7 mouse cellular contexts compared by ENCODE assay signal in the genomic region with DNA sequence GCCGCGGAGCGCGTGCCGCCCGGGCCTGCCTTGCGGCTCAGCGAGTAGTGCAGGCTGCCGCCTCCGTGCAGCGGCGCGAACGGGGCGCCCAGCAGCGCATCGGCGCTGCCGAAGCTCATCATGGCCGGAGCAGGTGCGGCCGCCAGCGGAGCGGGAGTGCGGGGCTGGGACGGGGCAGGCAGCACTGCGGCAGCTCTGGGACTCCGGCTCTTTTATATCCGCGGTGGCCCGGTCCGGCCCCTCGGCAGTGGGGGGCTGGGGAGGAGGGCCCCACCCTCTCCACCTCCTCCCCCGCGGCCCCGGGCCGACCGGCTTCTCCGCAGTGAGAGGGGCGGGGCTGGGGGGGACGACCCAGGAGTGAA. TPM values are rescaled to one million over a fixed set of nuclear protein-coding genes. Genes with fewer than 3 reads are reported as not detected.
DNase-seq lines count a peak whose midpoint lies in the region; ATAC-seq and TF ChIP-seq lines count a peak whose summit lies in the region.

A gene (minus strand): TSS at position 252 of the 362 bp plus-strand sequence.

- WGBS in kidney, postnatal 0 days, result 1% methylated on average over 38 of the region's 41 CpGs
- WGBS in embryonic facial prominence, embryonic 12.5 days, result 1% methylated on average over 41 of the region's 41 CpGs
- under 1% methylated on average over 22 of the region's 41 CpGs for WGBS in midbrain, postnatal 0 days

- H3K27ac ChIP-seq in kidney, postnatal 0 days, result no peak within 1 kb of the TSS
- H3K27ac ChIP-seq in embryonic facial prominence, embryonic 12.5 days, result no peak within 1 kb of the TSS
- H3K27ac ChIP-seq in midbrain, postnatal 0 days (ENCODE audit: low read depth, low read length), result peak within 1 kb of the TSS; percentile 91

- no peaks in the 10 kb centered on the region for H3K36me3 ChIP-seq in kidney, postnatal 0 days (ENCODE audit: insufficient read depth, low read length)
- no peaks in the 10 kb centered on the region for H3K36me3 ChIP-seq in embryonic facial prominence, embryonic 12.5 days
- no peaks in the 10 kb centered on the region for H3K36me3 ChIP-seq in midbrain, postnatal 0 days (ENCODE audit: insufficient read depth, low read length)

- peak within 1 kb of the TSS; percentile 46 for H3K4me3 ChIP-seq in kidney, postnatal 0 days (replicated peaks; ENCODE audit: low read depth, low read length)
- peak within 1 kb of the TSS; percentile 47 for H3K4me3 ChIP-seq in embryonic facial prominence, embryonic 12.5 days
- peak within 1 kb of the TSS; percentile 84 for H3K4me3 ChIP-seq in midbrain, postnatal 0 days (ENCODE audit: low read depth, low read length)

- peaks cover 13% of the 10 kb centered on the region; the same call in 1 of the 2 replicates for H3K4me1 ChIP-seq in kidney, postnatal 0 days (replicated peaks; ENCODE audit: insufficient read depth, low read length)
- peaks cover 17% of the 10 kb centered on the region for H3K4me1 ChIP-seq in embryonic facial prominence, embryonic 12.5 days
- H3K4me1 ChIP-seq in midbrain, postnatal 0 days (ENCODE audit: insufficient read depth, low read length), result 0 out of 2 replicates have a peak, but pooled peaks cover 5% of the 10 kb centered on the region

- DNase-seq in kidney, postnatal 0 days (ENCODE audit: low spot score), result no peak
- no peak for DNase-seq in kidney, adult 9 months
- peak; percentile 5 for DNase-seq in T-cell, adult 2 months (ENCODE audit: low spot score)
- no peak for DNase-seq in layer of hippocampus, postnatal 36 days
- DNase-seq in midbrain, postnatal 0 days (ENCODE audit: low spot score), result no peak
- DNase-seq in adrenal gland, postnatal 14 days, result no peak

- ATAC-seq in kidney, postnatal 0 days (replicated peaks; ENCODE audit: low FRiP score, low read depth), result no peak
- ATAC-seq in embryonic facial prominence, embryonic 12.5 days (ENCODE audit: insufficient number of reproducible peaks, insufficient read depth, low FRiP score, low TSS enrichment), result no peak
- ATAC-seq in midbrain, postnatal 0 days (ENCODE audit: low FRiP score), result peak; percentile 31

- no peaks in the 10 kb centered on the region for H3K9me3 ChIP-seq in kidney, postnatal 0 days (replicated peaks; ENCODE audit: low read length)
- H3K9me3 ChIP-seq in embryonic facial prominence, embryonic 12.5 days, result no peaks in the 10 kb centered on the region
- no peaks in the 10 kb centered on the region for H3K9me3 ChIP-seq in midbrain, postnatal 0 days (ENCODE audit: low read length)

- peak within 1 kb of the TSS; percentile 87 for H3K4me2 ChIP-seq in kidney, postnatal 0 days (ENCODE audit: low read length)
- H3K4me2 ChIP-seq in embryonic facial prominence, embryonic 12.5 days (replicated peaks), result peak within 1 kb of the TSS; percentile 93
- H3K4me2 ChIP-seq in midbrain, postnatal 0 days (ENCODE audit: low read depth, low read length, poor library complexity, severe bottlenecking), result peak within 1 kb of the TSS; percentile 78

- no peak for TF ChIP-seq CTCF in kidney, postnatal 0 days (IDR thresholded peaks at IDR 0.05; ENCODE audit: low read depth)
- no peak for TF ChIP-seq CTCF in midbrain, postnatal 0 days (IDR thresholded peaks at IDR 0.05)

- no peak within 1 kb of the TSS for H3K9ac ChIP-seq in kidney, postnatal 0 days (ENCODE audit: low read depth, low read length)
- H3K9ac ChIP-seq in embryonic facial prominence, embryonic 12.5 days, result peak within 1 kb of the TSS; percentile 37; the same call in 1 of the 2 replicates
- peak within 1 kb of the TSS; percentile 79 for H3K9ac ChIP-seq in midbrain, postnatal 0 days (replicated peaks; ENCODE audit: low read length, poor library complexity, severe bottlenecking)

- peaks cover 56% of the 10 kb centered on the region for H3K27me3 ChIP-seq in kidney, postnatal 0 days (ENCODE audit: insufficient read depth, low read length)
- peaks cover 80% of the 10 kb centered on the region for H3K27me3 ChIP-seq in embryonic facial prominence, embryonic 12.5 days
- peaks cover 23% of the 10 kb centered on the region for H3K27me3 ChIP-seq in midbrain, postnatal 0 days (ENCODE audit: insufficient read depth, low read length)

RNA-seq across cellular contexts. Expression of the gene that starts here (rescaled TPM):
- polyA plus RNA-seq in kidney, postnatal 0 days (2015; fragmentation: Nextera tagmentation; extraction: Ambion mirVana), result 0.08 and 0.11 TPM in 2 replicates
- 0.65 and 1.0 TPM in 2 replicates for polyA plus RNA-seq in embryonic facial prominence, embryonic 12.5 days (2016; fragmentation: Nextera tagmentation; extraction: Ambion mirVana)
- total RNA-seq in layer of hippocampus, postnatal 36 days (2021), result 10 to 100 TPM; 38.5 to 44.9 TPM
- total RNA-seq in midbrain, postnatal 0 days (2014; rRNA removed), result 13.0 and 15.7 TPM in 2 replicates
- 7.7 and 8.3 TPM in 2 replicates for polyA plus RNA-seq in midbrain, postnatal 0 days (2015; fragmentation: Nextera tagmentation; extraction: Ambion mirVana)
- 1.8 and 2.8 TPM in 2 replicates for total RNA-seq in adrenal gland, postnatal 14 days (2021)
